Mouse (Mus musculus): ENCODE results near the gene Gm9195. TPM values are rescaled to one million over a fixed set of nuclear protein-coding genes. Genes with fewer than 3 reads are reported as not detected.

The Gm9195 gene
- total RNA-seq (2021) = not detected

GRCm38 (mm10) chr14:72491738-72492137, at the start of gene Gm9195:
Gene Gm9195, minus strand, starts transcription at chr14:72491838.
- intact Hi-C loops (cut with DNase I) = no loop called here
- DNase-seq (ENCODE audit: extremely low spot score in 1 of 2, low spot score in 2 of 2) = no peak

GRCm38 (mm10) chr14:72536392-72537017, 44.9 kb upstream of the Gm9195 start:
- no peak for DNase-seq (ENCODE audit: extremely low spot score in 1 of 2, low spot score in 2 of 2)
- intact Hi-C loops (cut with DNase I) = no loop called here

- no peak for DNase-seq (ENCODE audit: extremely low spot score in 1 of 2, low spot score in 2 of 2)
- intact Hi-C loops (cut with DNase I) = no loop called here
Observed at GRCm38 (mm10) chr14:72533862-72534261, 42.2 kb upstream of the Gm9195 start.

- intact Hi-C loops (cut with DNase I) = no loop called here
- DNase-seq (ENCODE audit: extremely low spot score in 1 of 2, low spot score in 2 of 2) = peak in 1 of 2 experiments; percentile 42
Observed at GRCm38 (mm10) chr14:72532028-72532917, 40.6 kb upstream of the Gm9195 start.

DNA sequence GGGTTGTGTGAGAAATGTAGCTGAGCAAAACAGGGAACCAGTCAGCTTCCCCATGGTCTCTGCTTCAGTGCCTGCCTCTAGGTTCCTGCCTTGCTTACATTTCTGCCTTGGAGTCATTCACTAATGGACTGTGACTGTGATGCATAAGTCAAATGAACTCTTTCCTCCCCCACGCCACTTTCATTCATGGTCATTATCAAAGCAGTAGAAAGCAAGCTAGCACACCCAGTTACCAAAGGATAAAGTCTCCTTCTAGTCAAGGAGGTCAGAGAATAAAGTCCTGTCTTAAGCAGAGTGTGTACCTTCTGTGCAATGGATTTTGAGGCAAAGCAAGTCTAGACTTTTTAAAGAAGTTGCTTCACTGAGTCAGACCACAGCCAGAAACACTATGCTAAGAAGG, 35.5 kb upstream of the Gm9195 start:
- DNase-seq (ENCODE audit: extremely low spot score in 1 of 2, low spot score in 2 of 2) = no peak
- intact Hi-C loops (cut with DNase I) = no loop called here

- no peak for DNase-seq (ENCODE audit: extremely low spot score in 1 of 2, low spot score in 2 of 2)
- intact Hi-C loops (cut with DNase I) = loop anchor here (10.0 kb wide), 1 partner anchor 1735 kb away; no protein-coding TSS in a partner anchor
Observed at GRCm38 (mm10) chr14:72519561-72519960, 27.9 kb upstream of the Gm9195 start.

- intact Hi-C loops (cut with DNase I) = loop anchor here (10.0 kb wide), 1 partner anchor 1734 kb away; no protein-coding TSS in a partner anchor
- DNase-seq (ENCODE audit: extremely low spot score in 1 of 2, low spot score in 2 of 2) = no peak
Observed at GRCm38 (mm10) chr14:72518786-72519185, 27.1 kb upstream of the Gm9195 start.

- intact Hi-C loops (cut with DNase I) = loop anchor here (1.0 to 10.0 kb wide), 2 partner anchors 139 to 1732 kb away; no protein-coding TSS in a partner anchor
- DNase-seq (ENCODE audit: extremely low spot score in 1 of 2, low spot score in 2 of 2) = peak; percentile 31 to 50
Observed at GRCm38 (mm10) chr14:72516376-72516775, 24.7 kb upstream of the Gm9195 start.

- DNase-seq (ENCODE audit: extremely low spot score in 1 of 2, low spot score in 2 of 2) = no peak
- intact Hi-C loops (cut with DNase I) = no loop called here
Observed at GRCm38 (mm10) chr14:72506723-72507420, 15.2 kb upstream of the Gm9195 start.

- peak in 1 of 2 experiments; percentile 29 for DNase-seq (ENCODE audit: extremely low spot score in 1 of 2, low spot score in 2 of 2)
- intact Hi-C loops (cut with DNase I) = no loop called here
Observed at GRCm38 (mm10) chr14:72506018-72506722, 14.5 kb upstream of the Gm9195 start.

DNA sequence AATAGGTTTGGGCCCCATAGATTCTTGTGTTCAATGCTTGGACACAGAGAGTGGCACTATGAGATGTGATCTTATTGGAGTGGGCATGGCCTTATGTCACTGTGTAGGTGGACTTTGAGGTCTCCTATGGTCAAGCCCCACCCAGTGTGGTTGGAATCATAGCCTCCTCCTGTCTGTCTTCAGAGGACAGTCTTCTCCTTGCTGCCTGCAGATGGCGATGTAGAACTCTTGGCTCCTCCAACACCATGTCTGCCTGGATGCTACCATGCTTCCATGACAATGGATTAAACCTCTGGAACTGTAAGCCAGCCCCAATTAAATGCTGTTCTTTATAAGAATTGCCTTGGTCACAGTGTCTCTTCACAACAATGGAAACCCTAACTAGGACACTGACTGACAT, 13.3 kb upstream of the Gm9195 start:
- no peak for DNase-seq (ENCODE audit: extremely low spot score in 1 of 2, low spot score in 2 of 2)
- intact Hi-C loops (cut with DNase I) = no loop called here

DNA sequence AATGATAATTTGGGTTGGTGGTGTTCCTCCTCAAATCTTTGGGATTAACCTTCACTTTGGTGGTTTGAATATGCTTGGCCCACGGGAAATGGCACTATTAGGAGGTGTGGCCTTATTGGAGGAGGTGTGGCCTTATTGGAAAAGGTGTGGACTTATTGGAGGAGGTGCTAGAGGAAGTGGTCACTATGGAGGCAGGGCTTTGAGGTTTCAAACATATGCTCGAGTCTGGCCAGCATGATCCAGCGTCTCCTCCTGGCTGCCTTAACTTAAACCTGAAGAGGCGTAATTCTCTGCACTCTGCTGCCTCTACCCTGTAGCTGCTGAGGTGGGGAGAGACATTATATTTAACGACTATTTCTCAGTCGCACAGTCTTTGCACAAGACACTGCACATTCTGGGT, 11.6 kb upstream of the Gm9195 start:
- intact Hi-C loops (cut with DNase I) = no loop called here
- no peak for DNase-seq (ENCODE audit: extremely low spot score in 1 of 2, low spot score in 2 of 2)

GRCm38 (mm10) chr14:72493775-72494174, 2.1 kb upstream of the Gm9195 start:
- intact Hi-C loops (cut with DNase I) = no loop called here
- DNase-seq (ENCODE audit: extremely low spot score in 1 of 2, low spot score in 2 of 2) = no peak

GRCm38 (mm10) chr14:72490367-72490766, 1.3 kb downstream of the Gm9195 start:
- intact Hi-C loops (cut with DNase I) = no loop called here

GRCm38 (mm10) chr14:72474501-72474900, 17.1 kb downstream of the Gm9195 start:
- intact Hi-C loops (cut with DNase I) = no loop called here

More at GRCm38 (mm10) chr14:72490367-72490766, 1.3 kb downstream of the Gm9195 start:
- DNase-seq (ENCODE audit: extremely low spot score in 1 of 2, low spot score in 2 of 2) = peak in 1 of 2 experiments; percentile 20

DNA sequence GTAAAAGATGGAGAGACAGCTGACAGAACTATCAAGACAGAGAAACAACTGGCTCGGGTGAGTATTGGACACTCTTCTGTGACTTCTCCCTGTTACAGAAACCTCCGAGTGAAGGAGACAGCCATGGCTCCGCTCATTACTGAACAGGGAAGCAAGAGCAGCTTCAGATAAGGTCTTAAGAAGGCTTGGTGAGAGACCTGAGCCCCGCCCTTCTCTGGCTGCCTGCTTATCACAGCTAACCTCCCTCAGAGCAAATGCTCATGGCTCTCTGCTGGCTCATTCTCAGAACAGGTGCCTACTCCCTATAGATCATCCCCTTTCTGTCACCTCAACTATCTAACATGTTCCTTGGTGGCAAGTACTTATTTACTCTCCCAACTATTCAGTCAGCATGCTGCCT, 23.2 kb downstream of the Gm9195 start:
- intact Hi-C loops (cut with DNase I) = no loop called here
- DNase-seq (ENCODE audit: extremely low spot score in 1 of 2, low spot score in 2 of 2) = no peak

More at GRCm38 (mm10) chr14:72474501-72474900, 17.1 kb downstream of the Gm9195 start:
- no peak for DNase-seq (ENCODE audit: extremely low spot score in 1 of 2, low spot score in 2 of 2)

- DNase-seq (ENCODE audit: extremely low spot score in 1 of 2, low spot score in 2 of 2) = no peak
- intact Hi-C loops (cut with DNase I) = no loop called here
Observed at GRCm38 (mm10) chr14:72466384-72466783, 25.3 kb downstream of the Gm9195 start.

- intact Hi-C loops (cut with DNase I) = no loop called here
Observed at GRCm38 (mm10) chr14:72461591-72461990, 30.0 kb downstream of the Gm9195 start.

DNA sequence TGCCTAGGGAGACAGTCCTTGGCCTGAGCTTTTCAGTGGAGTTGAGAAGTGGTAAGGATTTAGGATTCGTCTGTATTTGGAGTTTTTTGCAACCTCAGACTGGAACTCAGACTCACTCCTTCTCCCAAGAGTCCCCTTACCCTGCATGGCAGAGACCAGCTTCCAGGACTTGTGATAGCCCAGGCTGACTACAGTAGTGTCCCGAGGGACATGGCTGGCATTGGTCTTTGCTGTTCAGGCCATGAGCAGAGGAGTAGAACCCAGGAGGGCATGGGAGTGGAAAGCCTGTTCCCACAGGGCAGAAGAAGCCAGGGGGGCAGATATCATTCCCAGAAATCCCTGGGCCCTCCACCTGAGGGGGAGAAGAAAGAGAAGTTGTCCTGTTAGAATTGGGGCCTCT, 31.3 kb downstream of the Gm9195 start:
- no peak for DNase-seq (ENCODE audit: extremely low spot score in 1 of 2, low spot score in 2 of 2)
- intact Hi-C loops (cut with DNase I) = no loop called here

More at GRCm38 (mm10) chr14:72461591-72461990, 30.0 kb downstream of the Gm9195 start:
- DNase-seq (ENCODE audit: extremely low spot score in 1 of 2, low spot score in 2 of 2) = no peak

Measured in left cerebral cortex, postnatal 10 days (tissue).